Mouse (Mus musculus) layer of hippocampus, postnatal 25 days (tissue): ENCODE data around the gene Stac3. TPM values are rescaled to one million over a fixed set of nuclear protein-coding genes. Genes with fewer than 3 reads are reported as not detected.

Experiments
- DNase-seq, 2 experiments: peaks; one replicate each; pipeline ENCODE4 v3.0.0; 2022; ENCODE audit warnings: mixed read lengths in 2 of 2, low spot score in 1 of 2; ENCODE audit errors: extremely low spot score in 1 of 2
- total RNA-seq, 2 experiments: library from RNA; stranded (reverse); gene quantifications; 2 replicates each; pipeline ENCODE4 v1.2.3; 2021

Gene Stac3
- total RNA-seq, 2 experiments from 2014 or later, result 2.4 to 4.6 TPM

DNA sequence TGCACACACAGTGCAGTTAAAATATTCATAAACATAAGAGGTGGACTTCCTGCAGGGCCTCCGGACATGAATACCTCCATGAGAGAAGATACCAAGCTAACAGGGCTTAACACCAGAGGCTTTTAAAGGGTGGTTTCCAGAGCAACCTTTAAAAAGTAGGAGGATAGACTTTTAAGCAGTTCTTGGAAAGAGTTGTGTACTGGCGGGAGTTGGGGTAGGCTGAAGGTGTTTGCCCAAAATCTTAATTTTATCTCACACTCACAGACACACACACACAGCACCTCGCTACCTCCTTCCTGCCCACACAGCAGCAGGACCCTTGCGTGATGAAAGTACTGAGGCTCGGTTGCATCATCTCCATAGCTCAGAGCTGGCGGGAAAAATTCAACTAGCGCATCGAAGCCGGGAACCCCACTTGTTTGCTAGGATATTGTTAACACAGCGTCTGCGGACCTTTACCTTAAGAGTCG lies 20.2 kb downstream of the Stac3 start:
- DNase-seq, result no peak

DNA sequence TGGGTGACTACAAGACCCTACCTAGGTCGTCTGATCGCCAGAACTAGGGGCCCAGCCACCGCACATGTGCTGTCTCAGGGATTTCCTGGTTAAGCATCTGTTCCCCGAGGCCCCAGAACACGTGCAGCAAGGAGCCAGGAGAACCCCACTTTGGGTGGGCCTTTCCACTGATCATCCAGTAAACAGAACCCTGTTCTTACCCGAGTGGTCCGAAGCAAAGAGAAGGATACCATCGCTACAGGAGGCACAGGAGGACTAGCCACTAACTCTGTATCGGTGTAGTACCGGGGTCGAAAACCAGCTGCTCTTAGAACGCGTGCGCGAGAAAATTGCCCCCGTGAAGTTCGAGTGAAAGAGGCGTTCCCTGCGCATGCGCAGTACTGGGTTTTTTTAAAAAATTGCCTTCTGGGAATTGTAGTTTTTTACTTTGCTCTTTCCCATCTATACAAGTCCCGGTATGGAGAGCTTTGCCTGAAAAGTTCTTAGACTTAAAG lies 20.6 kb downstream of the Stac3 start, which contains the start of gene Shmt2:
TSS of gene Shmt2 (minus strand) at position 357 of the 494 bp plus-strand sequence.
- DNase-seq, result peak; percentile 74 to 84

DNA sequence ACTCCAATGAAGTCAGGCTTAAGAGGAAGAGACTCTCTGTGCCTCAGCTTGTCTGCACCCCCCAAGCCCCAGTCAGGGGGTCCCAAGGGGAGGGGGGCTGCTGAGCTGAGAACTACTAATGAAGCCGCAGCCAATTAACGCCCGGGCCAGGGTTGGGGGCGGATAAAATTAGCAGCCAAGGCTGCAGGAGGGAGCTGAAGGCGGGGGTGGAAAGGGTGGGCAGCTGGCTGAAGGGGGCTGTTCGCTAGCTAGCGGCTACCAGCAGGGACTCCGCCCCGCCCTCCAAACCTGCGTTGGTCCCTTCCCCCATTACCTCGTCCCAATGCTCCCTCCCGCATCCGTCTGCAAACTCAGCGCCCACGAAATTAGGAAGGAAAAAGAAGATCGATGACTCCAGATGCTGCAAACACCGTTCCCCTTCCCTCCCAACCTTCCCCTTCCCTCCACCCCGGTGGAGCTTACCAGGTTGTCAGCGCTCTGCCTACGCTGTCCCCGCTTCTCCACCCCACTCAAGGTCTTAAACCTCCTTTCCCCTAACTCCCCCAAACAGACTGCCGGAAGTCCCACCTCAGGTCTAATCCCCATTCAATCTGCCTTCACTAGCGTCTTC lies 23.3 kb downstream of the Stac3 start:
- no peak for DNase-seq

DNA sequence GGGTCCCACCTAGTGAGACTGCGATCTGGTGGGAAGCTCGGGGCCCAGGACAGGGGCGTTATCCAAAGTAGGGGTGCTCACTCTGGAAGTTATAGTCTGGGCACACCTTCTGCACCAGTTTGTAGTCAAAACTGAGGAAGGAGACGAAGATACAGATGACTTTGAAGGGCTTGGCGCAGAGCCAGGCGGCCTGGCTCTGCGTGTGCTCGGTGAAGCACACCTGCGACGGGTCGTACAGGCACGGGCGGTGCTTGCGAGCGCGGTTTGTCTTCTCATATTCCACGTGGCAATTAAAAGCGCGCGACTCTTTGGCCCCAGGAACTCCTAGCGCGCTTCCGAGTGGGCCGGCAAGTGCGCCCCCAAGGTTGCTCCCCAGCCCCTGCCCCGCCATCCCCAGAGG lies 24.6 kb downstream of the Stac3 start:
- DNase-seq, result no peak

DNA sequence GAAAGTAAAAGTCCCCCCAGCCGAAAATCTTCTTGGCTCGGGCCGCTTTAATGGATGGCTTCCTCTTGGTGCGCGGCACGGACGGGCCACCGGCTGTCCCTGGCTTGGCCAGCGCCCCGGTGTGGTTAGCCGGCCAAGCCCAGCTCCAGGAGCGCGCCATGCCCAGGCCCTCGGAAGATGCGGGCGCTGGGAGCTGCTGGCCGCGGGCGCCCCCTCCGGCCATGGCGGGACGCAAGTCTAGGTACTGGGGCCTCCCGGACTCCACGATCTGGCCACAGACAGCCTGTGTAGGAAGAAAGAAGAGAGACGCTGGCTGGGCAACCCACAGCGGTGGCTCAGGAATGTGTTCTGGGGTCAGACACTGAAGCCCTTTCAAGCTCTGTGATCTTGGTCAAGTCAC lies 25.2 kb downstream of the Stac3 start:
- DNase-seq, result peak in 1 of 2 experiments; percentile 38

DNA sequence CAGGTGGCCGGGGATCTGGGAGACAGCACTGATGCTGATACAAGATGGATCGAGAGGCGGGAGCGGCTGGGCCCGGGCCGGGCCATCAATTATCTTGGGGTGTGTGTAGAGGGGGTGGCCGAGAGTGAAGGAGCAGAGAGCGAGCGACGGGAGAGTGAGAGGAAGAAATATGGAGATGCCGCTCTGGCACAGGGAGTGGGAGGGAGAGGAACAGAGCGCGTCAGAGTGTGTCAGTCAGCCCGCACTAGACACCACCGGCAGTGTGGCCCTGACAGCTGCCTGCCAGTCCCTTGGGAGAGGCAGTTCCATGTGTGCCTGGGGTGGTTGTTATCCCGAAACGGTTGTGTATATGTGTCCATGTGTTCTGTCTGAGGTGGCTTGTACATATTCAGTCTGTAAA lies 26.0 kb downstream of the Stac3 start:
- DNase-seq, result no peak

DNA sequence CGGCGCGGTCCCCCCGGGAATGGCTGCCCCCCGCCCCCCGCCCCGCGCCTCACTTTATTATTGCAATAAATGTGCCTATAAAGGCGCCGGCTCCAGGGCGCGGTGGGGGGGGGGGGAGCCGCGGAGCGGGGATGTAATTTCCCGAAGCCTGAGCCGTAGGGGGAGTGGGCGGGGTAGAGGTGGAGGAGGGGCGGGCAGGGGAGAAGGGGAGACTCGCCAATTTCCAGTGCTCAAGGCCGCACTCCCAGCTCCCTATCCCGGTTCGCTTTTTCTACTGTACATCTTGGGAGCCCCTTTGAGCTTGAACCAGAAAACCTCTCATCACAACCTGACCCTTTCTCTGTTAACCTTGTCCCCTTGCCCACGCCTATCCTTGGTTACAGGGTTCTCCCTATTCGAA lies 29.5 kb downstream of the Stac3 start:
- no peak for DNase-seq

DNA sequence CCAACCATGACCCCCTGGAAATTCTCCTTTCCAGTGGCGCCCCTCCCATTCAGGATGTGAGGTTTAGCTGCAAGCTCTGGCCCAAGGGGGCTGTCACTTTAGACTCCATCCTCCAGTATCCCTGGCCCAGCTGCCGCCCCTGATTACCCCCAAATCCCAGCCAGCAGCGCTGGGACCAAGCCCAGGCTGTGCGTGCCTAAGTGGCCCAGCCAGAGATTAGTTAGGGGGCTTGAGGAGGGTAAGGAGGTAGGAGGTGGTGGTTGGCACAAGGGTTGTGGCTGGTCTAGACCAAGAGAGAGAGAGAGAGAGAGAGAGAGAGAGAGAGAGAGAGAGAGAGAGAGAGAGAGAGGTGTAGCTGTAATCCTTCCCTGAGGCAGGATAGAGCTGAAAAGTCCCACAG lies 30.1 kb downstream of the Stac3 start:
- DNase-seq, result no peak

DNA sequence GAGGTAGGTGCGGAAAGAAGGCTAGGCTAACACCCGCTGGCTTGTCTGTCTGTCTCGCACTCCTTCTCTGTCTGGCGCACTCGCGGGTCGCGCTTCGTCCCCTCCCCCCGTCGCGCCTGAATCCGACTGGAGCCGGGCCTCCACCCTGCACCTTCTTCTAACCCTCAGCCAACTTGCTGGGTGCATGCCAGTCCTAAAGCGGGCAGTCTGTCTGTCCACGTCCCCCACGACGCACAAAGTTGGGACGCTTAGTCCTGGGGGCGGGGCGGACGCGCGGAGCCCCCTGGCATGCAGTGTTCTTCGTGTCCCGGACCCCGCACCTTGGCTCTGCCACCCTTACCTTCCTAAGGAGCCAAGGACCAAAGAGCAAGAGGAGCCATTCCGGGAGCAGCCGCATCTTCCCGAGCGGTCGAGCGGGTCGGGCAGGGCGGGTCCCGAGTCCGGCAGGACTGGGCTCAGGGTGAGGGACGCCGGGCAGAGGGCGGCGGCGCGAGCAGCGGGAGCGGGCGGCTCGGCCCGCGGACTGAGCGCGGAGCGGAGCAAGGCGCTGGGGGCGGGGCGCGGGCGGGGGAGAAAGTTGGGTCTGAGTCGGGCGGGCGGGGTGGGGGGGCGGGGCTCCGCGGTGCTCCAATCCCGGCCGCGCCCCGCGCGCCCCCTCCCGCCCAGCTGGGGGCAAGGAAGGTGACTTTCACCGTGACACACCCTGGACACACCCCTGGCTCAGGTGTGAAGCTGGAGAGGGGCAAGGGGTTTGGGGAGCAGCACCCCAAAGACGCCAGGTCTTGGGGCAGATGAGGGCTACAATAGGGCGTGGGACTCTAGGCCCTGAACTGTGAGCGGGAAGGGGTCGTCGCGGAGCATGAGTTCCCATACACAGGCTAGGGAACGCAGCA lies 32.8 kb downstream of the Stac3 start, which contains the start of gene Nxph4:
TSS of gene Nxph4 (minus strand) at position 524 of the 893 bp plus-strand sequence.
- no peak for DNase-seq

DNA sequence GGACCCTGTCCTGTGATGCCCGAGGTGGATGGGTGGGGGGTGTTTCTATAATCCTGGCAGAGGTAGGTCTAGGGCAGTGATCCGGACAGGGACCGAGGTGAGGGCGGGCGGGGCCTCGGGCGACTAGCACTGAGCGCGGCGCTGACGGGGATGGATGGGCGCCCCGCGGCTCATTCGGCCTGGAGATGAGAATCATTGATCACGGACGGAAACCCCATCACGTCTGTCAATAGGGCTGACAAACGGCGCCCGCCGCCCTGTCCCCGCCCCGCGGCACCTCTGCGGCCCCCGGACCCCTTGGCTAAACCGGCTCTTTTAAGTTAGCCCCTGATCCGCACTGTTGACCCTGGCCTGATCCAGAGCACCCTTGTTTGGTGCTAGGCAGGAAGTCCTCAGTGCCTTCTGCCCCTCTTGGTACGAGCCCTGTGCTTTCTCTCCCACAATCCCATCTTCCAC lies 33.5 kb downstream of the Stac3 start:
- no peak for DNase-seq

DNA sequence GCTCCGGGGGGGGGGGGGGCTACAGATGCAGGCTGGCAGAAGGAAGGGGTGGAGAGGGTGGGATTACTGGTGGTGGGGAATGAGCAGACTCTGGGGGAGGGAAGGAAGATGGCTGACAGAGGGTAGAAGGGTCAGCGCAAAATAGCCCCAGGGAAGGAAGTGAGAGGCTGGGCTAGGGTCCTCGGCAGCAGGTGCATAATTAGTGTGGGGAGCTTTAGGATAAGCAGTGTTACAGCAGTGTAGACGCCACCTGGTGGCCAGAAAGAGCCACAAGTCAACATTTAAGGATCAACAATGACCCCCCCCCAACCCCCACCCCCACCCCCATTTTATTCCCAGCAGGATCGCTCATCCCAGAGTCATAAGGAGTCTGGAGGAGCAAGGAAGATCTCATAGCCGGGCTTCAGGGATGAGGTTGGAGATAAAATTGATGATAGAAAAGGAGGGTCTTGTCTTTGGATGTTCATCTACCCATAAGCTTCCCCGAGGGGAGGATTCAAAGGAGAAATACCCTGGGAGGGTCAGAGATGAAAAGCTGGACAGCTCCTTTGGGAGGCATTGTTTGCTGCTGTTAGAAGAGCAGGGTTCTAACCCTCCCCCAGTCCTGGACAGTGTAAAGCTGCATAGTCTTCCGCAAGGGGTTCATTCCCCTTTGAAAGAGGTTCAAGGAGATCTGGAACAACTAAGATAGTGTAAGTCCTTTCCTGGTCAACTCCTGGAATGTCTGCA lies 35.3 kb downstream of the Stac3 start:
- peak in 1 of 2 experiments; percentile 55 for DNase-seq

DNA sequence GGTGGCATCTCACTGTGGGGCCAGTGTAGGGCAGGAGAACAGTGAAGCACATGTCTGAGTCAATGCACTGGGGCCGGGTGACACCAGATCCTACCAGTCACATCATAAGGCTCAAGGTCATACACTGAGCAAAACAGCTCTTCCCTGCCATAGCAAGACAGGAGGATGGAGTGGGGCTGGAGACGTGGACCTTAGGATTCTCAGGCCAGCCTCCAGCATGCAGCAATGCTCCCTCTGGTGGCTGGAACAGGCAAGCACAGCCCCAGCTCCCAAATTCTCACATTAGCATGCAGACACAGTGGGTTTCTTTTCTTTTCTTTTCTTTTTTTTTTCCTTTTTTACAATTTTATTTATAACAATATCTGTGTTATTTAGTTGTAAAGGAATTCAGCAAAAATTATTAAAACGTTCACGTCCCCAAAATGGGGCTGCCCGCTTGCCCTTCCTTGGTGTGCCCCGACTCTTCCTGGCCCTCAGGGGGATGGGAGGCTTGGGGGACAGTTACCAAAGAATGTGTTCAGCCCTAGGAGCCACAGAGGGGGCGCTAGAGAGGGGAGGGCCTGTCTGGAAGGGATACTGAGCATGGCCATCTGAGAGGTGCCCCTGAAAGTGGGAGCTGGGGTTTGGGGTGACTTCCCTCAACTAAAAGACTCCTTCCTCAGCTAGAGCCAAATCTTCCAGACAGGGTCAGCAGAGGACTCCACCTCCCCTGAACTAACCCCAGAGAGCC lies 36.5 kb downstream of the Stac3 start:
- DNase-seq, result peak; percentile 61 to 85

DNA sequence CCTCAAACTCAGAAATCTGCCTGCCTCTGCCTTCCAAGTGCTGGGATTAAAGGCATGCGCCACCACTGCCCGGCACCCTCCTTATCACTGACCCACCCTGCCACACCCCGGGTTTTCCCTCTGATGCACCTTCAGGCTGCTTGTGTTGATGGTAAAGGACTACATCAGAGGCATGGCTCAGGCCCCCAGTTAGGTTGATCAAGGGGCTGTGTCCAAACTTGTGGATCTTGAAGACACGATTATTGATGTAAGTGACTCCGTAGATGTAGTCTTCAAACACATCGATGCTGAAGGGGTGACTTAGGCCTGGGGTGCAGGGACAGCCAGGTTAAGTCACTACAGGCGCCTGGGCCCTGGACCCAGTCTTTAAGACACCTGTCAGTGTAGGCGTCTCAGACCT lies 40.0 kb downstream of the Stac3 start:
- no peak for DNase-seq

DNA sequence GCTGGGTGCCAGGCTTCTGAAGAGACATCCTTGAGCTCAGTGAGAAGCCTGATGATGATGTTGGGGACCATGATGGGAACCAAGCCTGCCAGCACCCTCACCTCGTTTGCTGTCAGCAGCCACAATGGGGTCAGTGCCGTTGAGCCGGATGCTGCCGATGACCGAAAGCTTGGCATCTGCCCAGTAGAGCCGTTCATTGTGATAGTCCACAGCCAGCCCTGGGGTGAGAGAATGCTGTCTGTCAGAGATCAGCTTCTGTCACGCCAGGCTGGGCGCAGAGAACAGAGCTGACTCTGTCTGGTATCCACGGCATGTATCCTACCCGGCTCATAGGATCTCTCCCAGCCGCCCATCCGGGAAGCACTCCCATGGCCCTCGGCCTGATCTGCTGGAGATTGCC lies 40.6 kb downstream of the Stac3 start:
- DNase-seq, result peak in 1 of 2 experiments; percentile 16

DNA sequence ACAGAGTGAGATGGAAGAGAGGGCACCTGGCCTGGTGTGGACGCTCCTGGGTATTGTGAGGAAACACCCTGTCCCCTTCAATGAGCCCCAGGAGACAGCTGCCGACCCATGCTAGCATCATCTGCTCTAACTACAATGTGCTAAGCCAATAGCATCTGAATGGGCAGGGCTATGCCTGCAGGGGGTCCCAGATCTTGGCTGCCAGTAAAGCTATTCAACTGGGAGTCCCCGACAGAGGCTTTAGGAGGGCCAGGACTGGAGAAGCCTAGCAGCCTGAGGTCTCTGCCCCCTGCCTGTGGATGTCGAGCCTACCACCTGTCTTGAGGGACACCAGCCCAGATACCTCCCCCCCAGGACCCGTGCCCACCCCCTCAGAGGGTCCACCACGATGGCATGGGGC lies 41.2 kb downstream of the Stac3 start:
- no peak for DNase-seq

DNA sequence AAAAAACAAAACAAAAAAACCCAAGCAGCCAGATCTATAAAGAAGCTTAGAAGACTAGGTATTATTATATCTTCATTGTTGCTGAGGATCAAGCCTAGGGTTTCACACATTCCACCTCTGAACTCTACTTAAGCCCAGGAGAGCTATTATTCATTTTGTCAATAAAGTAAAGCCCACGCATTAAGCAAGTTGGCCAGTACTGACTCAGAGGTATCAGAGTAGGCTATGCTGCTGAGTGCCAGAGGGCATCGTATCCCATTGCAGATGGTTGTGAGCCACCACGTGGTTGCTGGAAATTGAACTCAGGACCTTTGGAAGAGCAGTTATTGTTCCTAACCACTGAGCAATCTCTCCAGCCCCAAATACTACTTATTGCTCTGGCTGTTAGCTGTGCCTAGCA lies 42.4 kb downstream of the Stac3 start:
- DNase-seq, result no peak

DNA sequence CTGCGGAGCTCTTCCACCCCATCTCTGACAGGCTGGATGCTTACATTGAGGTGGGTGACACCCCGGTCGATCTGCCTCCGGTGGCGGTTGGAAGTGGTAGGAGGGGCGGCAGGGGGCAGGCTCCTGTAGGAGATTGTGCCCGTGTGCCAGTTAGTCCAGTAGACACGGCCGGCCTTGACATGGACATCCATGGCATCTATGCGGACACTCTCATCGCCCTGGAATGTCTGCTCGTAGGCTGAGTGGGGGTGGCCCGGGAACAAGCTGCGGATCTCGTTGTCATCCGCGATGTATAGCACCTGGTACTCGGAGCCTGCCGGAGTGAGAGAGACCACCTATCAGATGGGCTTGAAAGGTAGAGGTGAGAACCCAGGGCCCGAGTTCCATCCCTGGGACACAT lies 42.9 kb downstream of the Stac3 start:
- no peak for DNase-seq

DNA sequence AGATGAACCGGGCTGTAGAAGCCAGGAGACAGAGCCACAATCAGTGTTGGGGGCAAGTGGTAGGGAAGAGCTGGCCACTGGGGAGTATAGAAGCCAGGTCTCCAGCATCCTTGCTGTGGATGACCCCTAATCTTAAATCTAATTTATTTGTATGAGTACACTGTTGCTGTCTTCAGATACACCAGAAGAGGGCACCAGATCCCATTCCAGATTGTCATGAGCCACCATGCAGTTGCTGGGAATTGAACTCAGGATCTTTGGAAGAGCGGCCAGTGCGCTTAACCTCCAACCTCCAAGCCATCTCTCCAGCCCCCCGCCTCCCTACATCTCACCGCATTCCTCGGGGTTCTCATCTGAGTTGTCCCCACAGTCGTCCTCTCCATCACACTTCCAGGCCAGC lies 45.0 kb downstream of the Stac3 start:
- no peak for DNase-seq

DNA sequence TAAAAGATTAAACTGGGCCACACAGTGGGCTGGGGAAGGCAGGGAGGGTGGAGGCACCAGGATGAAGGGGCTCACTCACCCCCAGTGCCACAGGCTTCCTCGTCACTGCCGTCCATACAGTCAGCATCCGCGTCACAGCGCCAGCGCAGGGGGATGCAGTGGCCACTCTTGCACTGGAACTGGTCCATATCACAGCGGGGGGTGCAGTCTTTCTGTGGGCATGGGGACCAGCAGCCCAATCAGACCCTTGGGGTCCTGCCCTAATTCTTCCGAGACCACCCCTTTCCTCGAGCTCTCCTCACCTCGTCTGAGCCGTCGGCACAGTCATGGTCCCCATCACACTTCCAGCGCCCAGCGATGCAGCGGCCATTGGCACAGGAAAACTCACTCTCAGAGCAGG lies 46.8 kb downstream of the Stac3 start:
- no peak for DNase-seq

DNA sequence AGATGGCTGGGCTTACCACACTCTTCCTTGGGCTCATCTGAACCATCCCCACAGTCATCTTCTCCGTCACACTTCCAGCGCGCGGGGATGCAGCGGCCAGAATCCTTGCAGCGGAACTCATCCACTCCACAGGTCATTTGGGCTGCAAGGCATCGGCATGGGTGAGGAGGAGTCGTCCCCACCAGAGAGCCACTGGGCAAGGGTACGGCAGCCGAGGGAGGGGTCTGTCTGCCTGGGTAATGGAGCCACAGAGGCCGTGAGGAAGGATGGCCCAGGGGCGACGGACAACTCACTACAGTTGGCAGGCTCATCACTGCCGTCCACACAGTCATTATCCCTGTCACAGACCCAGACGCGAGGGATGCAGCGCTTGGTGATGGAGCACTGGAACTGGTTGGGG lies 48.4 kb downstream of the Stac3 start:
- no peak for DNase-seq
